Mouse (Mus musculus): ENCODE data around the gene Gm973. TPM values are rescaled to one million over a fixed set of nuclear protein-coding genes. Genes with fewer than 3 reads are reported as not detected.

Gm973 gene
- polyA plus RNA-seq, 1 experiment from 2014 or later: 0.99 TPM

DNA sequence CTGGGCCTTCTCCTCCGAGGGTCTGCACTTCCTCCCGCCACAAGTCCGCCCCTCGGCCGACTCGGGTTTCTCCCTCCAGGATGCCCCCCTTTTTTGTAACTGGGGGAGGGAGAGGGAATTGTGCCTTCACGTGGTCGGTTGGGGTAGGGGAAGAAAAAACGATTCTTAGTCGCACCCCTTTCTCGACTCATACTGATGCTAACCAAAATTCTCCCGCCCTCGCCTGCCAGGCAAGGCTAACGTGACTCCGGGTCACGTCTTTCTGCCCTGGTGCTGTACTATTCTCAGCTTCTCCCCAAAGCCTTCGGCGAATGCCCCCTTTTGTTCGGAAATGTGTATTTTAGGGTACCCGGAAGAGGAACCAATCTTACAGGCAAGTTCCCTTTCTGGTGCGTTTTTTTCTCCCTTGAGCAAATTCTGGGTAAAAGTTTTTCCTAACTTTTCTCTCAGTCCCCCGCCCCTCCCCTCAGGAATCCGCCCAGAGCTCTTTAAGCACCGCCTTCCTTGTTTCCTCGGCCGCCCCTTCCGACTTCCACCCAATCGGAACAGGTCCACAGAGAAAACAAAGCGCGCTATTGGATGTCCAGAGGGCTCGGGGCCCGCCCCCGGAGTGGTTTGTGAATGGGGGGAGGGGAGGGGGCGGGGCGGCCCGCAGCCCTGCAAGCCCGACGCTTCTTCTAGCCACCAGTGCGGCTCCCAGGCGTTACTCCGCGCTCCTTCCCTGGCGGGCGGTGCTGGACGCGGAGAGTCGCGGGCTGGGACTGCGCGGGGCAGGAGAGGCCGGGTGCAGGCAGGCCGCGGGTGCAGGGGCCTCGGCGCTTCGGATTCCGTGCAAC lies 34.4 kb upstream of the Gm973 start:
- peak; percentile 95 for ATAC-seq (replicated peaks; ENCODE audit: low FRiP score)
- Histone ChIP-seq H3K9me3 (ENCODE audit: control insufficient read depth, low read length) (no peaks in the 10 kb centered on the region), H3K27me3 (ENCODE audit: control insufficient read depth, insufficient read depth, low read length) (peaks cover 18% of the 10 kb centered on the region), H3K36me3 (ENCODE audit: control insufficient read depth, insufficient read depth, low read length) (no peaks in the 10 kb centered on the region), H3K4me2 (ENCODE audit: low read depth, low read length, severe bottlenecking) (peak overlapping the region; percentile 99), H3K9ac (ENCODE audit: low read length) (peak overlapping the region; percentile 75), H3K4me1 (replicated peaks; ENCODE audit: control insufficient read depth, insufficient read depth, low read length) (peaks cover 20% of the 10 kb centered on the region), H3K4me3 (ENCODE audit: low read depth, low read length) (peak overlapping the region; percentile 62), H3K27ac (ENCODE audit: low read depth, low read length) (peak overlapping the region; percentile 86)
- peak; percentile 98 for DNase-seq (ENCODE audit: low spot score)
- WGBS: 2% methylated on average over 57 of the region's 57 CpGs

GRCm38 (mm10) chr1:59482331-59482695 lies 33.8 kb upstream of the Gm973 start, which contains the start of gene Fzd7:
TSS of gene Fzd7 (plus strand) at chr1:59482424.
- peak within 1 kb of the TSS; percentile 62 for H3K4me3 ChIP-seq (ENCODE audit: low read depth, low read length)
- H3K4me1 ChIP-seq (replicated peaks; ENCODE audit: control insufficient read depth, insufficient read depth, low read length): peaks cover 25% of the 10 kb centered on the region
- ATAC-seq (replicated peaks; ENCODE audit: low FRiP score): peak; percentile 47
- peak within 1 kb of the TSS; percentile 86 for H3K27ac ChIP-seq (ENCODE audit: low read depth, low read length)
- H3K9me3 ChIP-seq (ENCODE audit: control insufficient read depth, low read length): no peaks in the 10 kb centered on the region
- H3K9ac ChIP-seq (ENCODE audit: low read length): peak within 1 kb of the TSS; percentile 75
- WGBS: under 1% methylated on average over 35 of the region's 35 CpGs
- H3K27me3 ChIP-seq (ENCODE audit: control insufficient read depth, insufficient read depth, low read length): peaks cover 18% of the 10 kb centered on the region
- peak within 1 kb of the TSS; percentile 99 for H3K4me2 ChIP-seq (ENCODE audit: low read depth, low read length, severe bottlenecking)
- H3K36me3 ChIP-seq (ENCODE audit: control insufficient read depth, insufficient read depth, low read length): no peaks in the 10 kb centered on the region
- peak; percentile 83 for DNase-seq (ENCODE audit: low spot score)

GRCm38 (mm10) chr1:59482696-59483520 lies 33.2 kb upstream of the Gm973 start:
- ATAC-seq (replicated peaks; ENCODE audit: low FRiP score) (no peak), DNase-seq (ENCODE audit: low spot score) (peak; percentile 77)
- Histone ChIP-seq H3K27me3 (ENCODE audit: control insufficient read depth, insufficient read depth, low read length) (peaks cover 18% of the 10 kb centered on the region), H3K36me3 (ENCODE audit: control insufficient read depth, insufficient read depth, low read length) (no peaks in the 10 kb centered on the region), H3K4me3 (ENCODE audit: low read depth, low read length) (peak overlapping the region; percentile 62), H3K4me2 (ENCODE audit: low read depth, low read length, severe bottlenecking) (peak overlapping the region; percentile 99), H3K4me1 (replicated peaks; ENCODE audit: control insufficient read depth, insufficient read depth, low read length) (peaks cover 30% of the 10 kb centered on the region), H3K9me3 (ENCODE audit: control insufficient read depth, low read length) (no peaks in the 10 kb centered on the region), H3K27ac (ENCODE audit: low read depth, low read length) (peak overlapping the region; percentile 81; the same call in 1 of the 2 replicates), H3K9ac (ENCODE audit: low read length) (peak overlapping the region; percentile 75)
- WGBS: under 1% methylated on average over 79 of the region's 88 CpGs

GRCm38 (mm10) chr1:59483521-59484245 lies 32.4 kb upstream of the Gm973 start:
- WGBS: under 1% methylated on average over 46 of the region's 46 CpGs
- DNase-seq (ENCODE audit: low spot score) (peak; percentile 90), ATAC-seq (replicated peaks; ENCODE audit: low FRiP score) (peak; percentile 49)
- Histone ChIP-seq H3K27ac (ENCODE audit: low read depth, low read length) (no peak overlapping the region), H3K27me3 (ENCODE audit: control insufficient read depth, insufficient read depth, low read length) (peaks cover 17% of the 10 kb centered on the region), H3K4me1 (replicated peaks; ENCODE audit: control insufficient read depth, insufficient read depth, low read length) (peaks cover 30% of the 10 kb centered on the region), H3K9me3 (ENCODE audit: control insufficient read depth, low read length) (no peaks in the 10 kb centered on the region), H3K4me2 (ENCODE audit: low read depth, low read length, severe bottlenecking) (peak overlapping the region; percentile 99), H3K9ac (ENCODE audit: low read length) (peak overlapping the region; percentile 75), H3K4me3 (ENCODE audit: low read depth, low read length) (peak overlapping the region; percentile 62), H3K36me3 (ENCODE audit: control insufficient read depth, insufficient read depth, low read length) (no peaks in the 10 kb centered on the region)

GRCm38 (mm10) chr1:59484314-59484713 lies 31.8 kb upstream of the Gm973 start:
- no peaks in the 10 kb centered on the region for H3K9me3 ChIP-seq (ENCODE audit: control insufficient read depth, low read length)
- H3K4me1 ChIP-seq (replicated peaks; ENCODE audit: control insufficient read depth, insufficient read depth, low read length): peaks cover 30% of the 10 kb centered on the region
- ATAC-seq (replicated peaks; ENCODE audit: low FRiP score): no peak
- 1% methylated on average over 21 of the region's 21 CpGs for WGBS
- H3K4me3 ChIP-seq (ENCODE audit: low read depth, low read length): peak overlapping the region; percentile 62
- no peaks in the 10 kb centered on the region for H3K36me3 ChIP-seq (ENCODE audit: control insufficient read depth, insufficient read depth, low read length)
- H3K4me2 ChIP-seq (ENCODE audit: low read depth, low read length, severe bottlenecking): peak overlapping the region; percentile 99
- peaks cover 13% of the 10 kb centered on the region for H3K27me3 ChIP-seq (ENCODE audit: control insufficient read depth, insufficient read depth, low read length)
- peak; percentile 73 for DNase-seq (ENCODE audit: low spot score)
- H3K9ac ChIP-seq (ENCODE audit: low read length): peak overlapping the region; percentile 75
- H3K27ac ChIP-seq (ENCODE audit: low read depth, low read length): no peak overlapping the region

DNA sequence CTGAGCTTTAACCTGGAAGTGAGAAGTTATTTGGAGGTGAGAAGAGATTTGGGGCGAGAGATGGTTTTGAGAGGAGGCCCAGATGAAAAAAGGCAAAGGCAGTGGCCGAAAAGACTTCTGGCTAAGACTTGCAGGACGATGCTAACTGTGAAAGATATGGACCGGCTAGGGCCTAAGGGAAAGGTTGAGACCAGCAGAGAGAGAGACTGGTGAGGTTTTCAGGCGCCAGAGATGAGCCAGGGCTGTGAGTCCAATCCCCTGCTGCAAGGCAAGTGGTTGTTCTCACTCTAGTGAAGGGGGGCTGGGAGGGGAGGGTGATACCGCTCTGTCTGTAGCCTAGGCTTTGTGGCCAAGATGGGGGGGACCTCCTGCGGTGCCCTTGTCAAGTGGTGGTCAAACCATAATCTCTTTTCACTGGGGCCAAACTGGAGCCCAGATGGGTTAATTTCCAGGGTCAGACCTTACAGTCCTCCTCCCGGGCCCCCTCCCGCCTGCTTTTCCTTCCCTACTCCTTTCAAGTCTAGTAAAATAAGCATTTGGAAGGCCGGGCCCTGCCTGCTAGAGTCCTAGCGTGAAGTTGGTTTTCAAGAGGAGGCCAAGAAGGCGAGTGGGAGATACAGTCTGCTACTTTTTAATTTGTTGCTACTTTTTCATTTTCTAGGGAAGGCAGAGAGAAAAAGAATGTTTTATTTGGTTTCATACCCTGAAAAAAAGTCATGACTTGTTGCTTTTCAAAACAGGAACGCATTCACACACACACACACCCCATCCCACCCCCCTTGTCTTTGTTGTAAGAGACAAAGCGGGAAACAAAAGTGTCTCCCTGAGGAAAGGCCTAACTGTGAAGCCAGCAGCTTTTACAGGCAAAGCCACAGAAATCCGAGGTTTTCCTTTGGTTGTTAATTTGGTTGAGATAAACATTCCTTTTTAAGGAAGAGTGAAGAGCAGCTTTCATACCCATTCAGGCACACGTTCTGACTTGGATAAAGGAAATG lies 31.0 kb upstream of the Gm973 start:
- ATAC-seq (replicated peaks; ENCODE audit: low FRiP score): 0 out of 2 replicates have a peak, but pooled peaks have one; percentile 13
- 3% methylated on average over 16 of the region's 16 CpGs for WGBS
- peak overlapping the region; percentile 62 for H3K4me3 ChIP-seq (ENCODE audit: low read depth, low read length)
- peak overlapping the region; percentile 75 for H3K9ac ChIP-seq (ENCODE audit: low read length)
- peaks cover 30% of the 10 kb centered on the region for H3K4me1 ChIP-seq (replicated peaks; ENCODE audit: control insufficient read depth, insufficient read depth, low read length)
- H3K36me3 ChIP-seq (ENCODE audit: control insufficient read depth, insufficient read depth, low read length): no peaks in the 10 kb centered on the region
- no peak overlapping the region for H3K27ac ChIP-seq (ENCODE audit: low read depth, low read length)
- H3K4me2 ChIP-seq (ENCODE audit: low read depth, low read length, severe bottlenecking): peak overlapping the region; percentile 99
- H3K27me3 ChIP-seq (ENCODE audit: control insufficient read depth, insufficient read depth, low read length): peaks cover 9% of the 10 kb centered on the region
- peak; percentile 75 for DNase-seq (ENCODE audit: low spot score)
- no peaks in the 10 kb centered on the region for H3K9me3 ChIP-seq (ENCODE audit: control insufficient read depth, low read length)

DNA sequence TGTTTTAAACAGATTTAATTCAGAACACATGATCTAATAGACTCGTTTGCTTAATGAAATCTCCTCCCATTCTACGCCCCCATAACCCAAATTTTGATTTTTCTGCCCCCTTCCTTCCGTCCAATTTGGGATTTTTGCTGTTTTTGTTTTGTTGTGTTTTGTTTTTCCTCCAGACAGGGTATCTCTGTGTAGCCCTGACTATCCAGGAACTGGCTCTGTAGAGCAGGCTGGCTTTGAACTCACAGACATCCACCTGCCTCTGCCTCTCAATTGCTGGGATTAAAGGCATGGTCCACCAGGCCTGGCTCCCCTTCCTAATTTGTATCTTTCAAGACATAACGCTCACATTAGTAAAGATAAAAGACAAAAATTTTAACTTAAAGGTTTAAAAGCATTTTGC lies 30.3 kb upstream of the Gm973 start:
- H3K9me3 ChIP-seq (ENCODE audit: control insufficient read depth, low read length): no peaks in the 10 kb centered on the region
- peaks cover 9% of the 10 kb centered on the region for H3K27me3 ChIP-seq (ENCODE audit: control insufficient read depth, insufficient read depth, low read length)
- no peak for ATAC-seq (replicated peaks; ENCODE audit: low FRiP score)
- H3K4me1 ChIP-seq (replicated peaks; ENCODE audit: control insufficient read depth, insufficient read depth, low read length): peaks cover 24% of the 10 kb centered on the region
- H3K4me3 ChIP-seq (ENCODE audit: low read depth, low read length): peak overlapping the region; percentile 62
- H3K36me3 ChIP-seq (ENCODE audit: control insufficient read depth, insufficient read depth, low read length): no peaks in the 10 kb centered on the region
- no peak overlapping the region for H3K27ac ChIP-seq (ENCODE audit: low read depth, low read length)
- 27% methylated on average over 4 of the region's 4 CpGs for WGBS
- DNase-seq (ENCODE audit: low spot score): no peak
- peak overlapping the region; percentile 75; the same call in 1 of the 2 replicates for H3K9ac ChIP-seq (ENCODE audit: low read length)
- peak overlapping the region; percentile 99 for H3K4me2 ChIP-seq (ENCODE audit: low read depth, low read length, severe bottlenecking)

Data from forebrain, embryonic 11.5 days (tissue).